ENCODE assay signal across 22 mouse cellular contexts in the genomic region with DNA sequence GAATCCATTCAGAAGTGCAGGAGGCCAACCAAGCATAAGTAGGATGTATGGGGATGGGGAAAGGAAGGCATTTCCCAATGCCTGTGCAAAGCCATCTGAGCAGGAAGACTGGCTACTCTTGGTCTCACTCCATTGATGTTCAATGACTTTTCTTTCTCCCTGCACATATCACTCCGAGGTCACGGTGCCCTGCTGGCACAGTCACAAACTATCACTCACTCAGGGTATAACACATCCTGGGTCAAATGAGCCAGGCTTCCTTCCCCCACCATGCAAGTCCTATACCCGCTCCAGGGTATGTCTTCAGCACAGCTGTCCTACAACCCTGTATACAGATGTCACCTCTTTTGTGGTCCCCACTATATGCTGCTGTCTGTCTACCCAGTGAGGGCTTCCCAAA. TPM values are rescaled to one million over a fixed set of nuclear protein-coding genes. Genes with fewer than 3 reads are reported as not detected.
DNase-seq lines count a peak whose midpoint lies in the region; ATAC-seq and TF ChIP-seq lines count a peak whose summit lies in the region.
"Had no signal": no experiment of that assay in that cellular context is flagged by ENCODE, and none has a peak within 500 bp of the region (broad histone marks: within the 10 kb centered on the region; RNA-seq: fewer than 3 reads in every experiment).

No protein-coding gene starts in this region.

- H3K4me1 ChIP-seq in heart, embryonic 12.5 days (replicated peaks): no peaks in the 10 kb centered on the region
- H3K4me1 ChIP-seq: liver, embryonic 13.5 days had no signal

- H3K36me3 ChIP-seq in heart, embryonic 12.5 days: peaks cover 24% of the 10 kb centered on the region

- H3K9me3 ChIP-seq in heart, embryonic 12.5 days (replicated peaks): no peaks in the 10 kb centered on the region
- H3K9me3 ChIP-seq: embryonic facial prominence, embryonic 12.5 days; limb, embryonic 12.5 days; liver, embryonic 13.5 days had no signal

- peak overlapping the region; percentile 9; the same call in 1 of the 2 replicates for H3K4me3 ChIP-seq in layer of hippocampus, adult 2 months
- H3K4me3 ChIP-seq in heart, embryonic 12.5 days: no peak overlapping the region
- H3K4me3 ChIP-seq: embryonic facial prominence, embryonic 12.5 days; erythroblast, embryonic 14.5 days; gastrocnemius, adult 2 months; limb, embryonic 12.5 days; liver, embryonic 13.5 days had no signal

- WGBS in heart, embryonic 12.5 days: 95% methylated on average over 3 of the region's 3 CpGs

- DNase-seq in adrenal gland, adult (ENCODE audit: inconsistent age in 2 of 2, low spot score in 1 of 2): peak; percentile 68 to 87
- DNase-seq in adrenal gland, postnatal 4 days (ENCODE audit: low spot score in 2 of 2): no peak
- DNase-seq in layer of hippocampus, adult 2 months (ENCODE audit: low spot score in 2 of 2): no peak
- DNase-seq in layer of hippocampus, adult 8-10 months (ENCODE audit: low spot score in 2 of 2): no peak
- peak; percentile 55 for DNase-seq in ovary, postnatal 36 days (ENCODE audit: low spot score)
- DNase-seq in ovary, postnatal 10 days (ENCODE audit: low spot score): no peak
- no peak for DNase-seq in thymus, adult 18-20 months
- DNase-seq: cerebellum, adult 9-10 months; gastrocnemius, adult 2 months; heart, postnatal 14 days; kidney, postnatal 36 days; liver, embryonic 13.5 days; lung, postnatal 36 days; thymus, postnatal 4 days had no signal

- H3K4me2 ChIP-seq in heart, embryonic 12.5 days: no peak overlapping the region
- H3K4me2 ChIP-seq: embryonic facial prominence, embryonic 12.5 days; heart, embryonic 11.5 days; limb, embryonic 12.5 days; liver, embryonic 13.5 days; lung, embryonic 14.5 days had no signal

- H3K27ac ChIP-seq in layer of hippocampus, adult 2 months: peak overlapping the region; percentile 91
- H3K27ac ChIP-seq in heart, embryonic 12.5 days (ENCODE audit: poor library complexity, severe bottlenecking): no peak overlapping the region
- H3K27ac ChIP-seq: embryonic facial prominence, embryonic 12.5 days; limb, embryonic 12.5 days; liver, embryonic 13.5 days had no signal

- TF ChIP-seq CTCF in layer of hippocampus, adult 2 months (conservative IDR thresholded peaks at IDR 0.05): no peak

- no peak for ATAC-seq in heart, embryonic 12.5 days (ENCODE audit: insufficient number of reproducible peaks, low FRiP score)

- no peak overlapping the region for H3K9ac ChIP-seq in heart, embryonic 12.5 days
- H3K9ac ChIP-seq: embryonic facial prominence, embryonic 12.5 days; limb, embryonic 12.5 days; liver, embryonic 13.5 days; lung, embryonic 14.5 days had no signal

- H3K27me3 ChIP-seq in heart, embryonic 12.5 days (replicated peaks): no peaks in the 10 kb centered on the region
- H3K27me3 ChIP-seq: embryonic facial prominence, embryonic 12.5 days; limb, embryonic 12.5 days; liver, embryonic 13.5 days had no signal

RNA-seq across cellular contexts. Expression of a gene that starts 30.0 kb away (rescaled TPM):
- total RNA-seq in adrenal gland, postnatal 4 days (2021): 10 to 100 TPM; 40.4 to 44.4 TPM
- total RNA-seq in layer of hippocampus, adult 2 months (2021): 10 to 100 TPM; 85.0 to 95.0 TPM
- total RNA-seq in layer of hippocampus, adult 8-10 months (2022): 10 to 100 TPM; 89.6 to 93.1 (median 92.6) TPM
- 4.3 and 5.3 TPM in 2 replicates for polyA plus RNA-seq in heart, embryonic 12.5 days (2016; fragmentation: Nextera tagmentation; extraction: Ambion mirVana)

RNA-seq across cellular contexts. Expression of a gene that starts 35.1 kb away (rescaled TPM):
- total RNA-seq in adrenal gland, postnatal 4 days (2021): 10 to 100 TPM; 32.6 to 38.2 TPM
- 10 to 100 TPM; 32.0 to 33.3 TPM for total RNA-seq in layer of hippocampus, adult 2 months (2021)
- 10 to 100 TPM; 29.0 to 35.4 (median 33.0) TPM for total RNA-seq in layer of hippocampus, adult 8-10 months (2022)
- polyA plus RNA-seq in heart, embryonic 12.5 days (2016; fragmentation: Nextera tagmentation; extraction: Ambion mirVana): 31.2 and 32.3 TPM in 2 replicates

RNA-seq across cellular contexts. Expression of a gene that starts 38.5 kb away (rescaled TPM):
- under 1 TPM; 0.65 to 0.70 TPM for total RNA-seq in adrenal gland, postnatal 4 days (2021)
- total RNA-seq in layer of hippocampus, adult 2 months (2021): 1 to 10 TPM; 1.4 to 1.7 TPM
- total RNA-seq in layer of hippocampus, adult 8-10 months (2022): 1 to 10 TPM; 1.3 to 1.8 (median 1.7) TPM
- polyA plus RNA-seq in heart, embryonic 12.5 days (2016; fragmentation: Nextera tagmentation; extraction: Ambion mirVana): 0.35 and 0.43 TPM in 2 replicates

RNA-seq across cellular contexts. Expression of a gene that starts 58.6 kb away (rescaled TPM):
- not detected for total RNA-seq in adrenal gland, postnatal 4 days (2021)
- not detected for total RNA-seq in layer of hippocampus, adult 2 months (2021)
- total RNA-seq in layer of hippocampus, adult 8-10 months (2022): under 1 TPM in 1 of 4 experiments, not detected in 3; 0.71 TPM
- polyA plus RNA-seq in heart, embryonic 12.5 days (2016; fragmentation: Nextera tagmentation; extraction: Ambion mirVana): not detected in 2 replicates
- total RNA-seq: gastrocnemius, adult 2 months; granulocyte monocyte progenitor cell, adult 5-6 weeks; heart, postnatal 14 days had no signal
- polyA plus RNA-seq: erythroblast, embryonic 14.5 days; heart, embryonic 11.5 days; limb, embryonic 12.5 days; liver, embryonic 13.5 days; spleen, adult 2 months had no signal

Comparison
In these comparisons a context has a peak if more than half of its experiments do, and no peak if none do; other contexts are left out.
1. DNase-seq: peak in adrenal gland, adult (2 of 2) and ovary, postnatal 36 days (single experiment); none in adrenal gland, postnatal 4 days (0 of 2), layer of hippocampus, adult 2 months (0 of 2), layer of hippocampus, adult 8-10 months (0 of 2), ovary, postnatal 10 days (single experiment) and thymus, adult 18-20 months (0 of 2).